Mouse (Mus musculus) testis, adult 2 months (tissue): ENCODE results near the gene Plpp7.

Experiments
- CTCF ChIP-seq: fragments of 200-500 bp; IDR thresholded peaks from 2 replicates; pipeline ENCODE4 v1.5.1; 2012; ENCODE audit warnings: low read depth, mild to moderate bottlenecking, inconsistent platforms, low read length, moderate library complexity; ENCODE audit not compliant: control insufficient read depth, insufficient read depth, insufficient replicate concordance
- POLR2A ChIP-seq: fragments of 200-500 bp; IDR thresholded peaks from 2 replicates; pipeline ENCODE4 v1.6.1; 2012; ENCODE audit warnings: low read depth, mild to moderate bottlenecking, inconsistent platforms, low read length, moderate library complexity; ENCODE audit not compliant: control insufficient read depth

GRCm38 (mm10) chr2:32087606-32088005, 7.7 kb upstream of the Plpp7 start:
- TF ChIP-seq CTCF (no peak), POLR2A (no peak)
